Mouse (Mus musculus) megakaryocyte, embryonic 14.5 days (primary cell): Measurements from ENCODE around the gene Siglece. TPM values are rescaled to one million over a fixed set of nuclear protein-coding genes. Genes with fewer than 3 reads are reported as not detected.

Experiments
- H3K27me3 ChIP-seq: replicated peaks from 2 replicates; pipeline ENCODE3; 2012; ENCODE audit warnings: inconsistent platforms
- H3K36me3 ChIP-seq: replicated peaks from 2 replicates; pipeline ENCODE3; 2012; ENCODE audit warnings: low read length, inconsistent platforms, mixed read lengths
- H3K4me1 ChIP-seq: 2 replicates; pipeline ENCODE4 v1.6.1; 2012; ENCODE audit warnings: inconsistent platforms
- H3K4me3 ChIP-seq: replicated peaks from 2 replicates; pipeline ENCODE3; 2012; ENCODE audit warnings: moderate library complexity, mild to moderate bottlenecking, inconsistent platforms
- H3K9me3 ChIP-seq: 2 replicates; pipeline ENCODE4 v1.6.1; 2012; ENCODE audit warnings: inconsistent platforms
- FLI1 ChIP-seq: IDR thresholded peaks from 2 replicates; pipeline ENCODE4 v1.6.1; 2012; ENCODE audit warnings: low read length, inconsistent platforms, mixed read lengths
- GATA1 ChIP-seq: IDR thresholded peaks from 3 replicates; pipeline ENCODE4 v1.6.1; 2012; ENCODE audit warnings: mixed read lengths, low read length, inconsistent platforms, borderline replicate concordance
- polyA plus RNA-seq: library from polyadenylated mRNA; stranded (reverse); fragments of >175 nt; gene quantifications from 2 replicates; pipeline ENCODE4 v1.2.3, GENCODE M21; 2012; ENCODE audit warnings: low replicate concordance; ENCODE audit not compliant: insufficient read depth

Gene Siglece
- polyA plus RNA-seq, 1 experiment = not detected

GRCm38 (mm10) chr7:43634500-43634899, 25.5 kb downstream of the Siglece start, which contains the start of gene Ceacam18:
Gene Ceacam18, plus strand, starts transcription at chr7:43634707.
- no peaks in the 10 kb centered on the region for H3K36me3 ChIP-seq
- H3K9me3 ChIP-seq = no peaks in the 10 kb centered on the region
- no peak for TF ChIP-seq GATA1
- TF ChIP-seq FLI1 = no peak
- H3K4me1 ChIP-seq = peaks cover 8% of the 10 kb centered on the region; the same call in 1 of the 2 replicates
- no peaks in the 10 kb centered on the region for H3K27me3 ChIP-seq
- no peak within 1 kb of the TSS for H3K4me3 ChIP-seq

DNA sequence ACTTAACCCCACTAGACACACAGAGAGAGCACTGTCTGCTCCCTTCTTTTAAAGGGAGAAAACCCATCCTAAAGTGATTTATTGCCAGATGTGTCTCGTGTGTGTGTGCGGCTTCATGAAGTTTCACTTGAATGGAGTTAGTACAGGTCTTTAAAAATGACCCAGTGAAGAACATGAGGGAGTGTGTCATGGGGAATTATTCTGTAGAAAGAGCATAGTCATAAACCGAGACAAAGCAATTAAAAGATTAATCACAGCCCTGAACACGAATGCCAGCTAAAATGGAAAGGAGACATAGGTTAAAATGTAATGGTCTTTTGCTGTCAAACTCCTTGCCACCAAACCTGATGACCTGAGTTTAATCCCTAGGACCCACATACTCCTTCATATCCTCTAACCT, 26.0 kb downstream of the Siglece start:
- H3K9me3 ChIP-seq = no peaks in the 10 kb centered on the region
- H3K4me3 ChIP-seq = no peak overlapping the region
- no peaks in the 10 kb centered on the region for H3K36me3 ChIP-seq
- peaks cover 8% of the 10 kb centered on the region; the same call in 1 of the 2 replicates for H3K4me1 ChIP-seq
- TF ChIP-seq FLI1 (no peak), GATA1 (no peak)
- no peaks in the 10 kb centered on the region for H3K27me3 ChIP-seq

- H3K4me3 ChIP-seq = no peak overlapping the region
- no peaks in the 10 kb centered on the region for H3K9me3 ChIP-seq
- peaks cover 12% of the 10 kb centered on the region for H3K4me1 ChIP-seq
- no peaks in the 10 kb centered on the region for H3K36me3 ChIP-seq
- TF ChIP-seq FLI1 (no peak), GATA1 (no peak)
- peaks cover 7% of the 10 kb centered on the region for H3K27me3 ChIP-seq
Measured at GRCm38 (mm10) chr7:43625794-43626422, 34.1 kb downstream of the Siglece start.

DNA sequence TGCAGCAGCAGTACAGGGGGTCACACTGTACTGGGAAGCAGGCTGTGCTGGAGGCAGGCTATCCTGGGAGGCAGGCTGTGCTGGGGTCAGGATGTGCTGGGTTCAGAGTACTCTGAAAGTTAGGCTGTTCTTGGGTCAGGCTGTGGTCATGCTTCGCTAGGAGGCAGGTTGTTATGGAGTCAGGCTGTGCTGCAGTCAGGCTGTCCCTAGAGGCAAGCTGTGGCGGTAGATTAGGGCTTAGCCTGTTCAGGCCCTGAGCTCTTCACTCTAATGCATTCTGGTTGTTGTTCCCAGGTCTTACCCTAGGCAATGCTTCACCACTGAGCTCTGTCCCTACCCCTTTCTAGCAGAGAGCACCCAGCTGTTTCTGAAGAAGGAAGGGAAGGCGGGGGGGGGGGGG, 34.9 kb downstream of the Siglece start:
- no peaks in the 10 kb centered on the region for H3K9me3 ChIP-seq
- H3K4me1 ChIP-seq = peaks cover 12% of the 10 kb centered on the region
- H3K36me3 ChIP-seq = no peaks in the 10 kb centered on the region
- TF ChIP-seq FLI1 (no peak), GATA1 (no peak)
- peaks cover 7% of the 10 kb centered on the region for H3K27me3 ChIP-seq
- no peak overlapping the region for H3K4me3 ChIP-seq

- Histone ChIP-seq H3K9me3 (no peaks in the 10 kb centered on the region), H3K4me3 (no peak overlapping the region), H3K36me3 (no peaks in the 10 kb centered on the region), H3K27me3 (peaks cover 7% of the 10 kb centered on the region), H3K4me1 (peaks cover 12% of the 10 kb centered on the region)
- TF ChIP-seq FLI1 = no peak
- TF ChIP-seq GATA1 = no peak
Measured at GRCm38 (mm10) chr7:43623819-43624218, 36.1 kb downstream of the Siglece start.

DNA sequence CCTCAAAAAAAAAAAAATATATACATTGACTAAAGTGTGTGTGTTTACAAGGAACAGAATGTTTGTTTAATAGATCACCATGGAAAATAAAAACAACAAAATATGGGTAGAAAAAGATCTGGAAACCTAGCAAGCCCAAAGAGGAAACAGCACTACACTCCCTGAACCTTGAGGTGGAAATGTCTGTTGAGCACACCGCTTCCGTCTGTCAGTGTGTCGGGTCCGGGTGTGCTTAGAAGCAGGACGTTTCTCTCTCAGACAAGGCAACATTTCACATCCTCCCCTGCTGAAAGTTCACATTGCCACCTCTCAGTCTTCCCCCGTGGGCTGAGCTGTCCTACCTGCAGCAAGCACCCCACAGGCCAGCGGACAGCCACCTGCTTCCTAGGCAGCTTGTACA, 37.0 kb downstream of the Siglece start:
- TF ChIP-seq GATA1 (no peak), FLI1 (no peak)
- peaks cover 7% of the 10 kb centered on the region for H3K27me3 ChIP-seq
- H3K9me3 ChIP-seq = no peaks in the 10 kb centered on the region
- no peaks in the 10 kb centered on the region for H3K36me3 ChIP-seq
- H3K4me3 ChIP-seq = no peak overlapping the region
- peaks cover 12% of the 10 kb centered on the region for H3K4me1 ChIP-seq

GRCm38 (mm10) chr7:43613816-43614551, 46.0 kb downstream of the Siglece start:
- no peak for TF ChIP-seq GATA1
- no peak for TF ChIP-seq FLI1
- Histone ChIP-seq H3K4me3 (no peak overlapping the region), H3K9me3 (no peaks in the 10 kb centered on the region), H3K27me3 (peaks cover 6% of the 10 kb centered on the region), H3K36me3 (no peaks in the 10 kb centered on the region), H3K4me1 (no peaks in the 10 kb centered on the region)

DNA sequence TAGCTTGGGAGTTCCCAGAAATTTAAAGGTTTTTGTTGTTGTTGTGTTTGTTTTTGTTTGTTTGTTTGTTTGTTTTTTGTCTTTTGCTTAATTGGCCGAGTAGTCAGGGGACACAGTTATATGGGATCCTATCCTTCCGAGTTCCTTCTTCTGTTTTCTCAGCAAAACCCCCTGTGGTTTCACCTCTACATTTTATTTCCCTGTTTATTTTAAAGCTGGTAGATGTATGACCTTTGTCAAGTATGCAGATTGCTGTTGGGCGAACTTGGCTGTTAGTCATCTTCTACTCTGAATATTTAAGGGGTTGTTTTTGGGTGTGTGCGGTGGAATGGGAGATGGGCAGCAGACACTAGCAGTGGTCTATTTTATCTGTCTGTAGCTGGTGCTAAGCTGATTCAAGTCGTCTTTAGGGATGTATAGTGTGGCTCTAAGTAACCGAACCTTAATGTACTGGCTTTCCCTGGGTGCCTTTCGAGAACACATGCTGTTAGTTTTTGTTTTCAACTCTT, 51.6 kb downstream of the Siglece start:
- peaks cover 5% of the 10 kb centered on the region; the same call in 1 of the 2 replicates for H3K9me3 ChIP-seq
- H3K4me3 ChIP-seq = no peak overlapping the region
- H3K36me3 ChIP-seq = no peaks in the 10 kb centered on the region
- peaks cover 25% of the 10 kb centered on the region for H3K27me3 ChIP-seq
- H3K4me1 ChIP-seq = peaks cover 8% of the 10 kb centered on the region
- no peak for TF ChIP-seq GATA1
- no peak for TF ChIP-seq FLI1

GRCm38 (mm10) chr7:43607743-43608287, 52.1 kb downstream of the Siglece start:
- TF ChIP-seq FLI1 = no peak
- no peak for TF ChIP-seq GATA1
- Histone ChIP-seq H3K4me3 (no peak overlapping the region), H3K4me1 (peaks cover 8% of the 10 kb centered on the region), H3K27me3 (peaks cover 25% of the 10 kb centered on the region), H3K36me3 (no peaks in the 10 kb centered on the region), H3K9me3 (peaks cover 5% of the 10 kb centered on the region; the same call in 1 of the 2 replicates)
